Mouse (Mus musculus): Measurements from ENCODE around the gene Scoc. TPM values are rescaled to one million over a fixed set of nuclear protein-coding genes. Genes with fewer than 3 reads are reported as not detected.
A peak's percentile ranks its signal among the peaks of the same experiment; 100 is the strongest.

The Scoc gene
- 269 and 301 TPM in 2 replicates for polyA plus RNA-seq (2014; fragmentation: Nextera tagmentation; extraction: Ambion mirVana)

- Histone ChIP-seq H3K4me1 (ENCODE audit: control insufficient read depth, insufficient read depth, low read length) (no peaks in the 10 kb centered on the region), H3K27ac (ENCODE audit: low read depth, low read length) (no peak within 1 kb of the TSS), H3K4me2 (ENCODE audit: low read depth, low read length) (no peak within 1 kb of the TSS), H3K9ac (replicated peaks; ENCODE audit: low read depth, low read length) (no peak within 1 kb of the TSS), H3K4me3 (ENCODE audit: low read depth, low read length) (no peak within 1 kb of the TSS), H3K36me3 (ENCODE audit: control insufficient read depth, insufficient read depth, low read length) (no peaks in the 10 kb centered on the region), H3K9me3 (ENCODE audit: control insufficient read depth, low read length) (no peaks in the 10 kb centered on the region), H3K27me3 (ENCODE audit: control insufficient read depth, insufficient read depth, low read length) (no peaks in the 10 kb centered on the region)
- ATAC-seq (ENCODE audit: low read depth), result no peak
- WGBS, result 87% methylated on average over 14 of the region's 14 CpGs
These were observed at the start of gene Scoc for GRCm38 (mm10) chr8:83458222-83458621. TSS of gene Scoc (minus strand) at chr8:83458391.

- WGBS, result 72% methylated on average over 3 of the region's 3 CpGs
- Histone ChIP-seq H3K9ac (replicated peaks; ENCODE audit: low read depth, low read length) (no peak overlapping the region), H3K4me3 (ENCODE audit: low read depth, low read length) (no peak overlapping the region), H3K4me1 (ENCODE audit: control insufficient read depth, insufficient read depth, low read length) (no peaks in the 10 kb centered on the region), H3K36me3 (ENCODE audit: control insufficient read depth, insufficient read depth, low read length) (no peaks in the 10 kb centered on the region), H3K4me2 (ENCODE audit: low read depth, low read length) (no peak overlapping the region), H3K27me3 (ENCODE audit: control insufficient read depth, insufficient read depth, low read length) (no peaks in the 10 kb centered on the region), H3K27ac (ENCODE audit: low read depth, low read length) (no peak overlapping the region), H3K9me3 (ENCODE audit: control insufficient read depth, low read length) (no peaks in the 10 kb centered on the region)
- no peak for ATAC-seq (ENCODE audit: low read depth)
These were observed 1.4 kb upstream of the Scoc start for GRCm38 (mm10) chr8:83459606-83460005.

GRCm38 (mm10) chr8:83457121-83457520, 1.1 kb downstream of the Scoc start:
- no peaks in the 10 kb centered on the region for H3K36me3 ChIP-seq (ENCODE audit: control insufficient read depth, insufficient read depth, low read length)
- 65% methylated on average over 6 of the region's 6 CpGs for WGBS

GRCm38 (mm10) chr8:83451056-83451455, 7.1 kb downstream of the Scoc start:
- H3K27ac ChIP-seq (ENCODE audit: low read depth, low read length), result no peak overlapping the region
- H3K4me2 ChIP-seq (ENCODE audit: low read depth, low read length), result no peak overlapping the region
- H3K9ac ChIP-seq (replicated peaks; ENCODE audit: low read depth, low read length), result no peak overlapping the region
- no peaks in the 10 kb centered on the region for H3K36me3 ChIP-seq (ENCODE audit: control insufficient read depth, insufficient read depth, low read length)
- no peak overlapping the region for H3K4me3 ChIP-seq (ENCODE audit: low read depth, low read length)
- ATAC-seq (ENCODE audit: low read depth), result no peak
- no peaks in the 10 kb centered on the region for H3K27me3 ChIP-seq (ENCODE audit: control insufficient read depth, insufficient read depth, low read length)
- no peaks in the 10 kb centered on the region for H3K4me1 ChIP-seq (ENCODE audit: control insufficient read depth, insufficient read depth, low read length)
- 22% methylated on average over 3 of the region's 3 CpGs for WGBS
- H3K9me3 ChIP-seq (ENCODE audit: control insufficient read depth, low read length), result no peaks in the 10 kb centered on the region

More at GRCm38 (mm10) chr8:83457121-83457520, 1.1 kb downstream of the Scoc start:
- Histone ChIP-seq H3K4me1 (ENCODE audit: control insufficient read depth, insufficient read depth, low read length) (no peaks in the 10 kb centered on the region), H3K27me3 (ENCODE audit: control insufficient read depth, insufficient read depth, low read length) (no peaks in the 10 kb centered on the region), H3K4me3 (ENCODE audit: low read depth, low read length) (no peak overlapping the region), H3K27ac (ENCODE audit: low read depth, low read length) (no peak overlapping the region), H3K9ac (replicated peaks; ENCODE audit: low read depth, low read length) (no peak overlapping the region), H3K4me2 (ENCODE audit: low read depth, low read length) (no peak overlapping the region), H3K9me3 (ENCODE audit: control insufficient read depth, low read length) (no peaks in the 10 kb centered on the region)
- no peak for ATAC-seq (ENCODE audit: low read depth)

GRCm38 (mm10) chr8:83449960-83450359, 8.2 kb downstream of the Scoc start:
- no peak overlapping the region for H3K4me3 ChIP-seq (ENCODE audit: low read depth, low read length)
- H3K4me2 ChIP-seq (ENCODE audit: low read depth, low read length), result no peak overlapping the region
- H3K27ac ChIP-seq (ENCODE audit: low read depth, low read length), result no peak overlapping the region
- no peaks in the 10 kb centered on the region for H3K36me3 ChIP-seq (ENCODE audit: control insufficient read depth, insufficient read depth, low read length)
- no peaks in the 10 kb centered on the region for H3K9me3 ChIP-seq (ENCODE audit: control insufficient read depth, low read length)
- no peaks in the 10 kb centered on the region for H3K27me3 ChIP-seq (ENCODE audit: control insufficient read depth, insufficient read depth, low read length)
- H3K9ac ChIP-seq (replicated peaks; ENCODE audit: low read depth, low read length), result no peak overlapping the region
- H3K4me1 ChIP-seq (ENCODE audit: control insufficient read depth, insufficient read depth, low read length), result no peaks in the 10 kb centered on the region
- no peak for ATAC-seq (ENCODE audit: low read depth)
- WGBS, result 78% methylated on average over 1 of the region's 1 CpGs

- peaks cover 9% of the 10 kb centered on the region for H3K4me1 ChIP-seq (ENCODE audit: control insufficient read depth, insufficient read depth, low read length)
- H3K9ac ChIP-seq (replicated peaks; ENCODE audit: low read depth, low read length), result peak overlapping the region; percentile 97
- H3K4me3 ChIP-seq (ENCODE audit: low read depth, low read length), result peak overlapping the region; percentile 85
- H3K9me3 ChIP-seq (ENCODE audit: control insufficient read depth, low read length), result no peaks in the 10 kb centered on the region
- peak overlapping the region; percentile 93 for H3K27ac ChIP-seq (ENCODE audit: low read depth, low read length)
- WGBS, result 30% methylated on average over 5 of the region's 5 CpGs
- H3K4me2 ChIP-seq (ENCODE audit: low read depth, low read length), result peak overlapping the region; percentile 70
- ATAC-seq (ENCODE audit: low read depth), result peak; percentile 6; the same call in 1 of the 2 replicates
- H3K27me3 ChIP-seq (ENCODE audit: control insufficient read depth, insufficient read depth, low read length), result no peaks in the 10 kb centered on the region
- no peaks in the 10 kb centered on the region for H3K36me3 ChIP-seq (ENCODE audit: control insufficient read depth, insufficient read depth, low read length)
These were observed 15.2 kb downstream of the Scoc start for GRCm38 (mm10) chr8:83443052-83443400.

GRCm38 (mm10) chr8:83442243-83443051, 15.7 kb downstream of the Scoc start:
- under 1% methylated on average over 63 of the region's 64 CpGs for WGBS
- Histone ChIP-seq H3K9ac (replicated peaks; ENCODE audit: low read depth, low read length) (peak overlapping the region; percentile 97), H3K4me3 (ENCODE audit: low read depth, low read length) (peak overlapping the region; percentile 85), H3K4me1 (ENCODE audit: control insufficient read depth, insufficient read depth, low read length) (peaks cover 9% of the 10 kb centered on the region), H3K9me3 (ENCODE audit: control insufficient read depth, low read length) (no peaks in the 10 kb centered on the region), H3K27ac (ENCODE audit: low read depth, low read length) (peak overlapping the region; percentile 93), H3K36me3 (ENCODE audit: control insufficient read depth, insufficient read depth, low read length) (no peaks in the 10 kb centered on the region), H3K4me2 (ENCODE audit: low read depth, low read length) (peak overlapping the region; percentile 70), H3K27me3 (ENCODE audit: control insufficient read depth, insufficient read depth, low read length) (no peaks in the 10 kb centered on the region)
- ATAC-seq (ENCODE audit: low read depth), result peak; percentile 100

GRCm38 (mm10) chr8:83441656-83442242, 16.4 kb downstream of the Scoc start:
- H3K4me2 ChIP-seq (ENCODE audit: low read depth, low read length), result peak overlapping the region; percentile 42
- H3K27me3 ChIP-seq (ENCODE audit: control insufficient read depth, insufficient read depth, low read length), result no peaks in the 10 kb centered on the region
- no peak for ATAC-seq (ENCODE audit: low read depth)
- 0 out of 2 replicates have a peak, but pooled peaks cover under 1% of the 10 kb centered on the region for H3K36me3 ChIP-seq (ENCODE audit: control insufficient read depth, insufficient read depth, low read length)
- peak overlapping the region; percentile 85 for H3K4me3 ChIP-seq (ENCODE audit: low read depth, low read length)
- peak overlapping the region; percentile 93 for H3K27ac ChIP-seq (ENCODE audit: low read depth, low read length)
- 2% methylated on average over 29 of the region's 29 CpGs for WGBS
- H3K9ac ChIP-seq (replicated peaks; ENCODE audit: low read depth, low read length), result peak overlapping the region; percentile 97
- peaks cover 9% of the 10 kb centered on the region for H3K4me1 ChIP-seq (ENCODE audit: control insufficient read depth, insufficient read depth, low read length)
- H3K9me3 ChIP-seq (ENCODE audit: control insufficient read depth, low read length), result no peaks in the 10 kb centered on the region

GRCm38 (mm10) chr8:83437077-83437476, 21.1 kb downstream of the Scoc start:
- no peak overlapping the region for H3K4me3 ChIP-seq (ENCODE audit: low read depth, low read length)
- no peak overlapping the region for H3K27ac ChIP-seq (ENCODE audit: low read depth, low read length)
- H3K9ac ChIP-seq (replicated peaks; ENCODE audit: low read depth, low read length), result no peak overlapping the region
- no peak overlapping the region for H3K4me2 ChIP-seq (ENCODE audit: low read depth, low read length)
- 87% methylated on average over 1 of the region's 1 CpGs for WGBS
- H3K9me3 ChIP-seq (ENCODE audit: control insufficient read depth, low read length), result no peaks in the 10 kb centered on the region
- ATAC-seq (ENCODE audit: low read depth), result no peak
- H3K4me1 ChIP-seq (ENCODE audit: control insufficient read depth, insufficient read depth, low read length), result peaks cover 9% of the 10 kb centered on the region
- peaks cover 11% of the 10 kb centered on the region; the same call in 1 of the 2 replicates for H3K36me3 ChIP-seq (ENCODE audit: control insufficient read depth, insufficient read depth, low read length)
- H3K27me3 ChIP-seq (ENCODE audit: control insufficient read depth, insufficient read depth, low read length), result no peaks in the 10 kb centered on the region
